Mouse (Mus musculus) CH12.LX (cell line): ENCODE measurements around the gene Gm10037. TPM values are rescaled to one million over a fixed set of nuclear protein-coding genes. Genes with fewer than 3 reads are reported as not detected.

Experiments
- DNase-seq: peaks from one replicate; pipeline ENCODE4 v3.0.0-alpha.2; 2013; ENCODE audit errors: extremely low read depth
- H3K27ac ChIP-seq: 2 replicates; pipeline ENCODE4 v1.5.1; 2012; ENCODE audit warnings: low read depth, mild to moderate bottlenecking, control low read depth, moderate library complexity; ENCODE audit not compliant: insufficient read depth
- H3K27me3 ChIP-seq: replicated peaks from 2 replicates; pipeline ENCODE3; 2012; ENCODE audit warnings: inconsistent platforms
- H3K36me3 ChIP-seq, 2 experiments: replicated peaks in 1 of 2; 2 replicates each; pipeline versions ENCODE3 to v1.6.1; 2012; ENCODE audit warnings: inconsistent platforms in 1 of 2, low read length in 1 of 2, mild to moderate bottlenecking in 1 of 2, mixed read lengths in 1 of 2, moderate library complexity in 1 of 2; ENCODE audit not compliant: control insufficient read depth in 1 of 2, insufficient read depth in 1 of 2
- H3K4me1 ChIP-seq, 2 experiments: 2 replicates each; pipeline ENCODE4 v1.6.1; 2012; ENCODE audit warnings: inconsistent platforms in 1 of 2, moderate library complexity in 1 of 2; ENCODE audit not compliant: insufficient read depth in 2 of 2, control insufficient read depth in 1 of 2
- H3K4me2 ChIP-seq: 2 replicates; pipeline ENCODE4 v1.6.1; 2012; ENCODE audit warnings: low read depth, mild to moderate bottlenecking, control low read depth; ENCODE audit not compliant: poor library complexity, insufficient read depth, severe bottlenecking
- H3K4me3 ChIP-seq, 3 experiments: fragments of 150-350 bp in 1 of 3; sonication (generic) in 1 of 3; replicated peaks in 1 of 3; 2 replicates each; pipeline versions ENCODE3 to v1.5.1; 2011 to 2012; ENCODE audit warnings: low read depth in 2 of 3, low read length in 2 of 3, mild to moderate bottlenecking in 2 of 3, moderate library complexity in 2 of 3, control low read depth in 1 of 3, improper control_type of control experiment in 1 of 3, inconsistent platforms in 1 of 3, mixed read lengths in 1 of 3; ENCODE audit not compliant: poor library complexity in 1 of 3
- H3K79me2 ChIP-seq: replicated peaks from 2 replicates; pipeline ENCODE4 v1.6.1; 2012; ENCODE audit warnings: mild to moderate bottlenecking, moderate library complexity; ENCODE audit not compliant: control insufficient read depth, poor library complexity, insufficient read depth, severe bottlenecking; ENCODE audit errors: extremely low read depth
- H3K9ac ChIP-seq: 2 replicates; pipeline ENCODE4 v1.6.1; 2012; ENCODE audit warnings: low read depth, mild to moderate bottlenecking, control low read depth, moderate library complexity; ENCODE audit not compliant: insufficient read depth
- H3K9me3 ChIP-seq: replicated peaks from 2 replicates; pipeline ENCODE3; 2012; ENCODE audit warnings: low read length, inconsistent platforms, mixed read lengths
- BHLHE40 ChIP-seq: IDR thresholded peaks from 2 replicates; pipeline ENCODE4 v1.6.1; 2011; ENCODE audit warnings: mild to moderate bottlenecking, low read depth, low read length, improper control_type of control experiment
- CHD1 ChIP-seq: IDR thresholded peaks from 2 replicates; pipeline ENCODE4 v1.6.1; 2012; ENCODE audit warnings: low read depth, low read length, improper control_type of control experiment, inconsistent platforms
- CHD2 ChIP-seq: IDR thresholded peaks from 2 replicates; pipeline ENCODE4 v1.6.1; 2011; ENCODE audit warnings: low read length, improper control_type of control experiment
- CTCF ChIP-seq, 2 experiments: IDR thresholded peaks in 1 of 2; conservative IDR thresholded peaks in 1 of 2; 2 replicates each; pipeline ENCODE4 v1.5.1; 2011 to 2012; ENCODE audit warnings: low read depth in 2 of 2, low read length in 2 of 2, improper control_type of control experiment in 1 of 2, inconsistent platforms in 1 of 2, mild to moderate bottlenecking in 1 of 2, moderate library complexity in 1 of 2
- E2F4 ChIP-seq: IDR thresholded peaks from 2 replicates; pipeline ENCODE4 v1.6.1; 2011; ENCODE audit warnings: low read depth, low read length, improper control_type of control experiment; ENCODE audit not compliant: insufficient replicate concordance
- ELF1 ChIP-seq: IDR thresholded peaks from 2 replicates; pipeline ENCODE4 v1.6.1; 2014; ENCODE audit warnings: low read depth, mild to moderate bottlenecking, inconsistent platforms, low read length, improper control_type of control experiment
- EP300 ChIP-seq: IDR thresholded peaks from 2 replicates; pipeline ENCODE4 v1.6.1; 2011; ENCODE audit warnings: low read length, improper control_type of control experiment
- ETS1 ChIP-seq: conservative IDR thresholded peaks from 2 replicates; pipeline ENCODE4 v1.6.1; 2012; ENCODE audit warnings: low read depth, mild to moderate bottlenecking, inconsistent platforms, low read length, improper control_type of control experiment, moderate library complexity
- GABPA ChIP-seq: IDR thresholded peaks from 2 replicates; pipeline ENCODE4 v1.6.1; 2012; ENCODE audit warnings: low read depth, low read length, improper control_type of control experiment, inconsistent platforms; ENCODE audit not compliant: insufficient replicate concordance
- HCFC1 ChIP-seq: IDR thresholded peaks from 2 replicates; pipeline ENCODE4 v1.6.1; 2012; ENCODE audit warnings: low read depth, mild to moderate bottlenecking, inconsistent platforms, low read length, improper control_type of control experiment
- IRF4 ChIP-seq: IDR thresholded peaks from 2 replicates; pipeline ENCODE4 v1.6.1; 2014; ENCODE audit warnings: low read depth, mild to moderate bottlenecking, inconsistent platforms, low read length, improper control_type of control experiment
- JUN ChIP-seq: IDR thresholded peaks from 2 replicates; pipeline ENCODE4 v1.6.1; 2011; ENCODE audit warnings: low read depth, mild to moderate bottlenecking, low read length, improper control_type of control experiment, moderate library complexity; ENCODE audit not compliant: insufficient read depth
- JUND ChIP-seq: conservative IDR thresholded peaks from 2 replicates; pipeline ENCODE4 v1.6.1; 2011; ENCODE audit warnings: low read depth, low read length, improper control_type of control experiment
- KAT2A ChIP-seq: IDR thresholded peaks from 2 replicates; pipeline ENCODE4 v1.6.1; 2012; ENCODE audit warnings: low read length, improper control_type of control experiment, inconsistent platforms; ENCODE audit not compliant: insufficient replicate concordance
- MAFK ChIP-seq: IDR thresholded peaks from 2 replicates; pipeline ENCODE4 v1.6.1; 2011; ENCODE audit warnings: low read length, improper control_type of control experiment; ENCODE audit not compliant: insufficient replicate concordance
- MAX ChIP-seq: IDR thresholded peaks from 2 replicates; pipeline ENCODE4 v1.6.1; 2011; ENCODE audit warnings: low read length, improper control_type of control experiment
- MAZ ChIP-seq: IDR thresholded peaks from 2 replicates; pipeline ENCODE4 v1.6.1; 2012; ENCODE audit warnings: low read depth, mild to moderate bottlenecking, inconsistent platforms, low read length, improper control_type of control experiment, moderate library complexity
- MEF2A ChIP-seq: IDR thresholded peaks from 2 replicates; pipeline ENCODE4 v1.6.1; 2014; ENCODE audit warnings: low read depth, mild to moderate bottlenecking, inconsistent platforms, low read length, improper control_type of control experiment, borderline replicate concordance
- MXI1 ChIP-seq: IDR thresholded peaks from 2 replicates; pipeline ENCODE4 v1.6.1; 2011; ENCODE audit warnings: mild to moderate bottlenecking, low read depth, low read length, improper control_type of control experiment
- MYC ChIP-seq: IDR thresholded peaks from 2 replicates; pipeline ENCODE4 v1.6.1; 2011; ENCODE audit warnings: low read depth, mild to moderate bottlenecking, improper control_type of control experiment, low read length
- NELFE ChIP-seq: IDR thresholded peaks from 2 replicates; pipeline ENCODE4 v1.6.1; 2011; ENCODE audit warnings: low read depth, low read length, improper control_type of control experiment
- NRF1 ChIP-seq: IDR thresholded peaks from 2 replicates; pipeline ENCODE4 v1.6.1; 2014; ENCODE audit warnings: low read depth, mild to moderate bottlenecking, inconsistent platforms, low read length, improper control_type of control experiment, moderate library complexity
- PAX5 ChIP-seq: IDR thresholded peaks from 2 replicates; pipeline ENCODE4 v1.6.1; 2012; ENCODE audit warnings: low read length, inconsistent platforms, mixed read lengths
- POLR2A ChIP-seq: IDR thresholded peaks from 2 replicates; pipeline ENCODE4 v1.6.1; 2011; ENCODE audit warnings: low read depth, mild to moderate bottlenecking, improper control_type of control experiment, low read length
- POLR2AphosphoS2 ChIP-seq: IDR thresholded peaks from 2 replicates; pipeline ENCODE4 v1.6.1; 2011; ENCODE audit warnings: low read depth, low read length, improper control_type of control experiment
- RAD21 ChIP-seq: IDR thresholded peaks from 2 replicates; pipeline ENCODE4 v1.6.1; 2011; ENCODE audit warnings: low read depth, mild to moderate bottlenecking, low read length, improper control_type of control experiment, moderate library complexity
- RCOR1 ChIP-seq: conservative IDR thresholded peaks from 2 replicates; pipeline ENCODE4 v1.6.1; 2012; ENCODE audit warnings: low read depth, mild to moderate bottlenecking, inconsistent platforms, low read length, improper control_type of control experiment
- SIN3A ChIP-seq: IDR thresholded peaks from 2 replicates; pipeline ENCODE4 v1.6.1; 2012; ENCODE audit warnings: low read length, improper control_type of control experiment, inconsistent platforms
- SMC3 ChIP-seq: IDR thresholded peaks from 2 replicates; pipeline ENCODE4 v1.6.1; 2011; ENCODE audit warnings: low read depth, low read length, improper control_type of control experiment
- TBP ChIP-seq: conservative IDR thresholded peaks from 2 replicates; pipeline ENCODE4 v1.6.1; 2011; ENCODE audit warnings: low read depth, low read length, improper control_type of control experiment
- TCF12 ChIP-seq: IDR thresholded peaks from 2 replicates; pipeline ENCODE4 v1.6.1; 2014; ENCODE audit warnings: low read depth, mild to moderate bottlenecking, inconsistent platforms, low read length, improper control_type of control experiment
- UBTF ChIP-seq: IDR thresholded peaks from 2 replicates; pipeline ENCODE4 v1.6.1; 2012; ENCODE audit warnings: low read depth, mild to moderate bottlenecking, inconsistent platforms, low read length, improper control_type of control experiment, moderate library complexity
- USF1 ChIP-seq: IDR thresholded peaks from 2 replicates; pipeline ENCODE4 v1.6.1; 2014; ENCODE audit warnings: low read depth, mild to moderate bottlenecking, inconsistent platforms, low read length, improper control_type of control experiment
- USF2 ChIP-seq: conservative IDR thresholded peaks from 2 replicates; pipeline ENCODE4 v1.6.1; 2011; ENCODE audit warnings: low read depth, low read length, improper control_type of control experiment
- ZC3H11A ChIP-seq: IDR thresholded peaks from 2 replicates; pipeline ENCODE4 v1.6.1; 2012; ENCODE audit warnings: low read depth, mild to moderate bottlenecking, inconsistent platforms, low read length, improper control_type of control experiment
- ZKSCAN1 ChIP-seq: IDR thresholded peaks from 2 replicates; pipeline ENCODE4 v1.6.1; 2012; ENCODE audit warnings: low read depth, inconsistent platforms, low read length, improper control_type of control experiment, borderline replicate concordance
- ZMIZ1 ChIP-seq: IDR thresholded peaks from 2 replicates; pipeline ENCODE4 v1.6.1; 2012; ENCODE audit warnings: low read depth, mild to moderate bottlenecking, inconsistent platforms, low read length, improper control_type of control experiment
- ZNF384 ChIP-seq: IDR thresholded peaks from 2 replicates; pipeline ENCODE4 v1.6.1; 2012; ENCODE audit warnings: low read depth, low read length, improper control_type of control experiment, inconsistent platforms
- dilution Hi-C: fragments of 300-500 bp; cut with MboI; formaldehyde crosslinking; loops from 2 replicates; pipeline ENCODE4 v1.14.3; 2020; ENCODE audit warnings: low sequenced_read_pairs; ENCODE audit not compliant: extremely low pct_unique_long_range_greater_than_20kb, extremely low pct_ligation_motif_present
- in situ Hi-C: fragments of 300-500 bp; cut with MboI; formaldehyde crosslinking; loops from 3 replicates; pipeline ENCODE4 v1.14.3; 2019; ENCODE audit warnings: low sequenced_read_pairs, low pct_ligation_motif_present, low pct_unique_long_range_greater_than_20kb, mixed read lengths
- polyA plus RNA-seq: library from polyadenylated mRNA; unstranded; fragments of >175 nt; gene quantifications from 2 replicates; pipeline ENCODE4 v1.2.1, GENCODE M21; 2012; ENCODE audit warnings: low read depth; ENCODE audit not compliant: insufficient read length
- total RNA-seq, 2 experiments: library from RNA; depleted of rRNA; stranded (reverse); fragments of 300-350 nt in 1 of 2; fragments of >200 nt in 1 of 2; gene quantifications; 2 replicates each; pipeline ENCODE4 v1.2.3; 2012 to 2014

Gm10037 gene
- total and polyA plus RNA-seq, 3 experiments: not detected

DNA sequence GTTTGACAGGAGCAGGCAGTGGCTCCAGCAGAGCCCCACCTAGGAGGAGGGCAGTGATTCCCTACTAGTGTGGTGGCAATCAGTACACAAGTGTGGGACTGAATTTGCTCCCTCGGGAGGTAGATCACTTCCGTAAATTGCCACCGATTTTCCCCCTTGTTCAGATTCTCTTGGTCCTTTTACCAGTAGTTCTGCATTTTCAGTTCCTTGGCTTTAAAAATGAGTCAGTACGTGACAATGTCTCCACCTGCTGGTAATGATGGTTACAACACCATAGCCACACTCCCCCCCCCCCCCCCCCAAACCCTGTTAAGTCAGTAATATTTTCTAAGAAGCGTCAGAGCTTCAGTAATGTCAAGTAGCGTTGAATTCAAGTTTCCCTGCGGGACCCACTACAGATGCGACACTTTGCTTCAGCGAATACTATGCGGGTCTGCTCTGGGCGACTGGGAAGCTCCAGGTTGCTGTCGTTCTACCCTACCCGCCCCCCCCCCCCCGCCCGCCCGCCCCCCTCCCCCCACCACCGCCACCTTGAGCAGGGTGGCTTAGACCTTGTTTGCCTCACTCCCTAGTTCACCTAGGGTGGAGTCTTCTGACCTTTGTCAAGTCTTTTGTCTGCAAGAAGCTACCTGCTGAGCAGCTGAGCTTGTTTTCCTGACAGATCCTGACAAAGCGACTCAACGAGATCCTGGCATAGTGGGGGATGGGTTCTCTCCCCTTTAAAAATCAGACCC is 13.4 kb downstream of the Gm10037 start:
- dilution Hi-C loops (no loop called here), in situ Hi-C loops (no loop called here)
- Histone ChIP-seq H3K79me2 (no peaks in the 10 kb centered on the region), H3K36me3 (no peaks in the 10 kb centered on the region), H3K4me2 (peak overlapping the region; percentile 64), H3K4me3 (peak overlapping the region in 2 of 3 experiments; percentile 23 to 35), H3K9me3 (no peaks in the 10 kb centered on the region), H3K27me3 (peaks cover 13% of the 10 kb centered on the region), H3K27ac (no peak overlapping the region), H3K9ac (no peak overlapping the region), H3K4me1 (peaks cover 4 to 10% of the 10 kb centered on the region in 2 experiments; a peak in 2 of 4 replicates)
- DNase-seq: peak; percentile 83
- peak; percentile 47 for TF ChIP-seq SMC3
- no peak for TF ChIP-seq RCOR1
- no peak for TF ChIP-seq USF2
- no peak for TF ChIP-seq UBTF
- TF ChIP-seq TBP: peak; percentile 57; the same call in 1 of the 2 replicates
- peak; percentile 66 for TF ChIP-seq IRF4
- TF ChIP-seq MXI1: no peak
- no peak for TF ChIP-seq SIN3A
- TF ChIP-seq ZC3H11A: no peak; the same call in 1 of the 2 replicates
- peak; percentile 21 to 71; a peak in 2 of 4 replicates for TF ChIP-seq CTCF (conservative IDR thresholded peaks at IDR 0.05 in 1 of 2, IDR thresholded peaks at IDR 0.05 in 1 of 2; ENCODE audit: low read depth in 2 of 2, low read length in 2 of 2)
- 0 out of 2 replicates have a peak, but pooled peaks have one; percentile 39 for TF ChIP-seq MAZ
- no peak for TF ChIP-seq JUN
- no peak for TF ChIP-seq PAX5
- TF ChIP-seq USF1: no peak
- no peak for TF ChIP-seq NELFE
- no peak for TF ChIP-seq CHD1
- TF ChIP-seq ELF1: peak; percentile 44; the same call in 1 of the 2 replicates
- no peak for TF ChIP-seq MAX
- TF ChIP-seq EP300: peak; percentile 54; the same call in 1 of the 2 replicates
- no peak for TF ChIP-seq POLR2A
- no peak for TF ChIP-seq ETS1
- no peak for TF ChIP-seq JUND
- no peak for TF ChIP-seq NRF1
- no peak for TF ChIP-seq CHD2
- TF ChIP-seq BHLHE40: no peak
- TF ChIP-seq HCFC1: 0 out of 2 replicates have a peak, but pooled peaks have one; percentile 28
- no peak for TF ChIP-seq ZNF384
- no peak for TF ChIP-seq ZKSCAN1
- peak; percentile 73 for TF ChIP-seq RAD21
- no peak for TF ChIP-seq ZMIZ1
- TF ChIP-seq POLR2AphosphoS2: no peak
- no peak for TF ChIP-seq GABPA
- TF ChIP-seq MEF2A: no peak; the same call in 1 of the 2 replicates
- TF ChIP-seq MAFK: no peak
- TF ChIP-seq TCF12: 0 out of 2 replicates have a peak, but pooled peaks have one; percentile 5
- TF ChIP-seq MYC: no peak
- no peak for TF ChIP-seq KAT2A
- TF ChIP-seq E2F4: no peak
